Mouse (Mus musculus): Measurements from ENCODE around the gene Malsu1. TPM values are rescaled to one million over a fixed set of nuclear protein-coding genes. Genes with fewer than 3 reads are reported as not detected.
A peak's percentile ranks its signal among the peaks of the same experiment; 100 is the strongest.

Gene Malsu1
- total and polyA plus RNA-seq, 2 experiments from 2014 or later = 28.0 to 87.3 TPM

- WGBS = 89% methylated on average over 10 of the region's 10 CpGs
- ATAC-seq (no peak), DNase-seq (no peak)
- H3K36me3 ChIP-seq (ENCODE audit: insufficient read depth) = no peaks in the 10 kb centered on the region
- H3K9ac ChIP-seq = no peak overlapping the region
- no peak overlapping the region for H3K27ac ChIP-seq (ENCODE audit: low read depth, low read length)
- H3K9me3 ChIP-seq (ENCODE audit: low read length) = no peaks in the 10 kb centered on the region
- H3K4me1 ChIP-seq (ENCODE audit: insufficient read depth) = no peaks in the 10 kb centered on the region
- no peak for TF ChIP-seq CTCF (IDR thresholded peaks at IDR 0.05; ENCODE audit: low read depth)
- H3K27me3 ChIP-seq (ENCODE audit: insufficient read depth, low read length) = no peaks in the 10 kb centered on the region
- no peak overlapping the region for H3K4me3 ChIP-seq (ENCODE audit: low read depth, low read length)
- H3K4me2 ChIP-seq (ENCODE audit: low read depth) = no peak overlapping the region
These were observed 25.2 kb upstream of the Malsu1 start for GRCm38 (mm10) chr6:49048395-49048794.

GRCm38 (mm10) chr6:49050677-49051410 is 22.8 kb upstream of the Malsu1 start:
- WGBS = 54% methylated on average over 11 of the region's 11 CpGs
- no peak for ATAC-seq
- H3K9me3 ChIP-seq (ENCODE audit: low read length) = no peaks in the 10 kb centered on the region
- no peak overlapping the region for H3K9ac ChIP-seq
- no peak for DNase-seq
- no peaks in the 10 kb centered on the region for H3K27me3 ChIP-seq (ENCODE audit: insufficient read depth, low read length)
- H3K4me1 ChIP-seq (ENCODE audit: insufficient read depth) = peaks cover 9% of the 10 kb centered on the region; the same call in 1 of the 2 replicates
- no peak overlapping the region for H3K4me3 ChIP-seq (ENCODE audit: low read depth, low read length)
- no peak overlapping the region for H3K4me2 ChIP-seq (ENCODE audit: low read depth)
- no peaks in the 10 kb centered on the region for H3K36me3 ChIP-seq (ENCODE audit: insufficient read depth)
- no peak for TF ChIP-seq CTCF (IDR thresholded peaks at IDR 0.05; ENCODE audit: low read depth)
- no peak overlapping the region for H3K27ac ChIP-seq (ENCODE audit: low read depth, low read length)

DNA sequence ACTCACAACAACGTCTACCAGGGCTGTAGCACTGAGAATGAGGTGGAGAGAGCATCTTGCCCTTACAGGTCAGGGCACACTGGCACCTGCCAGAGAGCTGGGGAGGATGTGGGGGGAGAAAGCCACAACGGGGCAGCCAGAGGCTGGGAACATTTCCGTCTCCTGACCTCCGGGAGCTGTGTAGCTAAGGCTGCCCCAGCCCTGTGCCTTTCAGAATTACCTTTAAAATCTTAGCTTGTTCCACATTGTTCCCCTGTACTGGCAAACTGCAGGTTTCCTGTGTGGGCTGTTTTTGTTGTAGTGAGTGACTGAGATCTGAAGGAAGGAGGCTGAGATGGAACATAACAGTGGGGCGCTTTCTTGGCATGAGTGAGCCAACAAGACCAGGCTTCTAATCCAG is 21.4 kb upstream of the Malsu1 start:
- Histone ChIP-seq H3K27ac (ENCODE audit: low read depth, low read length) (no peak overlapping the region), H3K9ac (no peak overlapping the region), H3K4me1 (ENCODE audit: insufficient read depth) (peaks cover 9% of the 10 kb centered on the region; the same call in 1 of the 2 replicates), H3K27me3 (ENCODE audit: insufficient read depth, low read length) (no peaks in the 10 kb centered on the region), H3K9me3 (ENCODE audit: low read length) (no peaks in the 10 kb centered on the region), H3K4me2 (ENCODE audit: low read depth) (no peak overlapping the region), H3K4me3 (ENCODE audit: low read depth, low read length) (no peak overlapping the region), H3K36me3 (ENCODE audit: insufficient read depth) (no peaks in the 10 kb centered on the region)
- TF ChIP-seq CTCF (IDR thresholded peaks at IDR 0.05; ENCODE audit: low read depth) = no peak
- ATAC-seq = no peak
- WGBS = 75% methylated on average over 5 of the region's 5 CpGs
- DNase-seq = no peak

DNA sequence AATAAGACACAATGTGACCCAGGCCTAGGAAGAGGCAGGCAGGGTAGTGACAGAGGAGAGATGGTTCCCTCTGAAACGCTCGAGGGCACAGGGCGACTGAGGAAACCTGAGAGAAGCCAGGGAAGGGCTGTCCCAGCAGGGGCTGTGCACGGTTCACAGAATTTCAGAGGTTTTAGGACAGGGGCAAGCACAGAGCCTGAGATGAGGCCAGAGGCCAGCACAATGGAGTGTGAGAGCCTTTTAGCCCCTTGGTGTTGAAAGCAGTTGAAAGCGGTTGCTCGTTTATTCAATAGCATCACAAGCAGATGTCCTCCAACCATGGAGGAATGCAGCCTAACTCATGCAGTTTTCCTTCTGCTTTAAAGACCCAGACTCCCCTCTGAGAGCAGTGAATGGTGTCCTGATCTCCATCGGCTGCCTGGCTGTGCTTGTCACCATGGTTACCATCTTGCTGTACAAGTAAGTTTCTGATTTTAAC is 18.3 kb upstream of the Malsu1 start:
- H3K4me1 ChIP-seq (ENCODE audit: insufficient read depth) = peaks cover 9% of the 10 kb centered on the region; the same call in 1 of the 2 replicates
- no peak overlapping the region for H3K4me3 ChIP-seq (ENCODE audit: low read depth, low read length)
- H3K9me3 ChIP-seq (ENCODE audit: low read length) = no peaks in the 10 kb centered on the region
- TF ChIP-seq CTCF (IDR thresholded peaks at IDR 0.05; ENCODE audit: low read depth) = no peak
- DNase-seq (peak; percentile 68), ATAC-seq (peak; percentile 92)
- peak overlapping the region; percentile 73 for H3K27ac ChIP-seq (ENCODE audit: low read depth, low read length)
- H3K36me3 ChIP-seq (ENCODE audit: insufficient read depth) = no peaks in the 10 kb centered on the region
- WGBS = 2% methylated on average over 7 of the region's 7 CpGs
- H3K27me3 ChIP-seq (ENCODE audit: insufficient read depth, low read length) = no peaks in the 10 kb centered on the region
- no peak overlapping the region; the same call in 1 of the 2 replicates for H3K4me2 ChIP-seq (ENCODE audit: low read depth)
- H3K9ac ChIP-seq = no peak overlapping the region

- Histone ChIP-seq H3K4me1 (ENCODE audit: insufficient read depth) (peaks cover 9% of the 10 kb centered on the region; the same call in 1 of the 2 replicates), H3K9me3 (ENCODE audit: low read length) (no peaks in the 10 kb centered on the region), H3K27me3 (ENCODE audit: insufficient read depth, low read length) (no peaks in the 10 kb centered on the region), H3K4me3 (ENCODE audit: low read depth, low read length) (no peak overlapping the region), H3K9ac (no peak overlapping the region), H3K36me3 (ENCODE audit: insufficient read depth) (no peaks in the 10 kb centered on the region), H3K4me2 (ENCODE audit: low read depth) (no peak overlapping the region), H3K27ac (ENCODE audit: low read depth, low read length) (0 out of 2 replicates have a peak overlapping the region, but pooled peaks have one; percentile 22)
- 58% methylated on average over 9 of the region's 9 CpGs for WGBS
- DNase-seq = no peak
- TF ChIP-seq CTCF (IDR thresholded peaks at IDR 0.05; ENCODE audit: low read depth) = no peak
- no peak for ATAC-seq
These were observed 17.6 kb upstream of the Malsu1 start for GRCm38 (mm10) chr6:49056009-49056408.

DNA sequence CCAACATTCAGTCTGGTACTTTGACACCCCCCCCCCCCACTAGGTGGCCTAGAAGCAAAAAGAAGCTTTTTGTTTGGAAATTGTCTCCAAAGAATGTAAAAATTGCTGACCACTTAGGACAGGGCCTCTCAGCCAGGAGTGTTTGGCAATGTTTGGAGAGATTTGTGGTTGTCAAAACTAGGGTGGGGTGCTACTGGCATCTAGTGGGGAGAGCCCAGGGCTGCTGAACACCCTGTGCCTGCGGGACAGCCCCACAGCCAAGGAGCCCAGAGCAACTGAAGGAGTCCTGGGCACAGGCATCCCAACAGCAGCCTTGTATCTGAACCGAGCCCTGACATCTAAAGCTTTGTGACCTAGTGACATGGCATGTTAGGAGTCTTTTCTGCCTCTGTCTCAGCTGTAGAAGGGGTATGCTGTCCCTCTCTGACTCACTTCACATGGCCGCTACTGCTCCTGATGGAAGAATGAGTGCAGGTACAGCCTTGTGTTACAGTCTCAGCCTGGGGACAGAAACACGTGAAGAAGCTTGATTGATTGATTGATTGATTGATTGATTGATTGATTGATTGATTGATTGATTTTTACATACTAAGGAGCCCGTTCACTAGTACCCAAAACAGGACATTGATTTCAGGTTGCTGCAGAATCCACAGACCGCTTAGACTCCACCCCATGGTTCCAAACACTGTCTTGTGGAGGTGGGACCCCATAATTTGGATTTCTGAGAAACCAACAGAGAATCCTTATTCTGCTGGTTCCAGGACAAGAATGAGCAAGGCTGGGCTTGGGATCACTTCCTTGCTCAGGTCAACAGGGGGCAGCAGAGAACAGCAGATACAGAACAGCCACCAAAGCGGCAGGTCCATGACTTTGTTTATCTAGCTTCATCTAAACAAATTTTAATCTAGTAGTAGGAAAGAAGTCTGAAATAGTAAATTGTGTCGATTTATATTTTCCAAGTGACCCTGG is 16.3 kb upstream of the Malsu1 start:
- peak; percentile 89 for TF ChIP-seq CTCF (IDR thresholded peaks at IDR 0.05; ENCODE audit: low read depth)
- peak; percentile 43; the same call in 1 of the 2 replicates for ATAC-seq
- Histone ChIP-seq H3K27ac (ENCODE audit: low read depth, low read length) (no peak overlapping the region), H3K27me3 (ENCODE audit: insufficient read depth, low read length) (no peaks in the 10 kb centered on the region), H3K36me3 (ENCODE audit: insufficient read depth) (no peaks in the 10 kb centered on the region), H3K4me1 (ENCODE audit: insufficient read depth) (peaks cover 9% of the 10 kb centered on the region; the same call in 1 of the 2 replicates), H3K4me2 (ENCODE audit: low read depth) (no peak overlapping the region), H3K9me3 (ENCODE audit: low read length) (no peaks in the 10 kb centered on the region), H3K9ac (no peak overlapping the region), H3K4me3 (ENCODE audit: low read depth, low read length) (no peak overlapping the region)
- WGBS = 38% methylated on average over 8 of the region's 8 CpGs
- peak; percentile 85 for DNase-seq
